Mouse (Mus musculus): ENCODE measurements at regions not wholly inside any gene's neighbourhood (a gene's known extent, or its start where the extent isn't known, plus 50 kb on each side); places are given as distances from the start of the nearest gene placed in this dataset.

DNA sequence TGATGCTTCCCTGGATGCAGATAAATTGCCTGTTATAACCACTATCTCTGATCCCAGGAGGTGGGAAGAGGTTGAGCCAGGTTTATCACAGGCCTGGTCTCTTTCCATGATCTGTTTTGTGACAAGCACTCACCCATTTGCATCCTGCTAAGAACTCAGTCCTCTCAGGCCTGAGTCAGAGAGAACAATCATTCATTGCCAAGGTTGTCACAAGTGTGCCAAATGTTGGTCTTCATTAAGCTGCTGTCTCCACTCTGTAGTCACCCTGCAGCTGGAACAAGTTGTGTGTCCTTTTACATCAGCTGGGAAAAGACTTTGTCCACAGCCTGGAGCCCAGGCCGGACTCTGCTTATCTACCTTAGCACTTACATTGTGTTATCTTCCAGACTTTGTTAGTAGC lies 233.6 kb upstream of the Rbfox1 start:
- DNase-seq (ENCODE audit: low spot score) (no peak), ATAC-seq (ENCODE audit: extremely low read depth, insufficient number of reproducible peaks, low FRiP score, poor library complexity, severe bottlenecking) (no peak)
- H3K4me3 ChIP-seq (ENCODE audit: low read depth, low read length), result no peak overlapping the region
- no peaks in the 10 kb centered on the region for H3K36me3 ChIP-seq (replicated peaks)
- H3K4me1 ChIP-seq (ENCODE audit: insufficient read depth, low read depth, low read length), result no peaks in the 10 kb centered on the region
- H3K9me3 ChIP-seq (replicated peaks), result peaks cover 10% of the 10 kb centered on the region
- TF ChIP-seq CTCF (IDR thresholded peaks at IDR 0.05; ENCODE audit: low read depth, low read length) (no peak), GATA1 (IDR thresholded peaks at IDR 0.05; ENCODE audit: borderline replicate concordance, low read length) (no peak), GATA2 (IDR thresholded peaks at IDR 0.05; ENCODE audit: borderline replicate concordance, low read depth, low read length) (no peak), TAL1 (conservative IDR thresholded peaks at IDR 0.05; ENCODE audit: low read depth, low read length) (no peak), POLR2AphosphoS5 (IDR thresholded peaks at IDR 0.05; ENCODE audit: insufficient replicate concordance, low read depth, low read length) (no peak)
- H3K27me3 ChIP-seq (ENCODE audit: insufficient read depth, low read length), result no peaks in the 10 kb centered on the region

DNA sequence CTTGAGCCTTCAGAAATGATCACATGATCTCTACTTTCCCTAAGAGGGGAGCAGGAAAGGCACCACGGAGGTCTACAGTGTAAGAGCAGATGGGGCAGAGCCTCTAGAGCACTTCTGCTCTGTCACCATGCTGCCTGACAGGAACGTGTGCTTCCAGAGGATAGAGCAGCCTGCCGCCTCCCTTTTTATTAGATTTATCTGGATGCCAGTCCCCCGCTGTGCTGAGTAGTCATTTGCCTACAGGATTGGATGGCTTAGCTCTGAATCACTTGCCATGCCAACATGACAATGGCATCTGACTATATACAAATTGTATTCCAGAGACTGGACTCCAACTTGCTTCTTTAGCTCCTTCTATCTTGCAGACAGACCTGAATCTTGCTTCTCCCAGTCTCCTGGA lies 234.2 kb upstream of the Rbfox1 start:
- Histone ChIP-seq H3K9me3 (replicated peaks) (peaks cover 10% of the 10 kb centered on the region), H3K4me1 (ENCODE audit: insufficient read depth, low read depth, low read length) (no peaks in the 10 kb centered on the region), H3K4me3 (ENCODE audit: low read depth, low read length) (no peak overlapping the region), H3K27me3 (ENCODE audit: insufficient read depth, low read length) (no peaks in the 10 kb centered on the region), H3K36me3 (replicated peaks) (no peaks in the 10 kb centered on the region)
- ATAC-seq (ENCODE audit: extremely low read depth, insufficient number of reproducible peaks, low FRiP score, poor library complexity, severe bottlenecking) (no peak), DNase-seq (ENCODE audit: low spot score) (no peak)
- TF ChIP-seq GATA2 (IDR thresholded peaks at IDR 0.05; ENCODE audit: borderline replicate concordance, low read depth, low read length), result no peak
- no peak for TF ChIP-seq CTCF (IDR thresholded peaks at IDR 0.05; ENCODE audit: low read depth, low read length)
- TF ChIP-seq POLR2AphosphoS5 (IDR thresholded peaks at IDR 0.05; ENCODE audit: insufficient replicate concordance, low read depth, low read length), result no peak
- no peak for TF ChIP-seq TAL1 (conservative IDR thresholded peaks at IDR 0.05; ENCODE audit: low read depth, low read length)
- TF ChIP-seq GATA1 (IDR thresholded peaks at IDR 0.05; ENCODE audit: borderline replicate concordance, low read length), result no peak

DNA sequence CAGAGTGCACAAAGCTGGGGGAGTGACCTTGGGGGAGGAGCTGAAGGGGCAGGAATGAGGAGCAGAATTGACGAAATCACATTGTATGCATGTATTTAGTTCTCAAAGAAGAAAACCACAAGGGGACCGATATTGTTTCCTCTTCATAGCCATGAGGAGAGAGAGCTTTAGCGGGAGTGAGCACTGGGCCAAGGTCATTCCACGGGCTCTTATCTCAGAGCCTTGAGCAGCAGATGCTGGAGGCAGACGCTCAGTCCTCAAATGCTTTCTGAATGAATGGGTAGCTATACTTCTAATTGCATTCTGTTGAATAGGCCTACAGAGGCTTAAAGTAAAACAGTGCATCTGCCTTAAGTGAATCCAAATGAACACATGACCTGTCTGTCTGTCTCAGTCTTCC lies 245.2 kb upstream of the Rbfox1 start:
- H3K4me1 ChIP-seq (ENCODE audit: insufficient read depth, low read depth, low read length), result no peaks in the 10 kb centered on the region
- peaks cover 4% of the 10 kb centered on the region for H3K9me3 ChIP-seq (replicated peaks)
- no peak overlapping the region for H3K4me3 ChIP-seq (ENCODE audit: low read depth, low read length)
- no peaks in the 10 kb centered on the region for H3K36me3 ChIP-seq (replicated peaks)
- no peak for TF ChIP-seq TAL1 (conservative IDR thresholded peaks at IDR 0.05; ENCODE audit: low read depth, low read length)
- TF ChIP-seq GATA1 (IDR thresholded peaks at IDR 0.05; ENCODE audit: borderline replicate concordance, low read length), result no peak
- TF ChIP-seq CTCF (IDR thresholded peaks at IDR 0.05; ENCODE audit: low read depth, low read length), result no peak
- no peak for TF ChIP-seq POLR2AphosphoS5 (IDR thresholded peaks at IDR 0.05; ENCODE audit: insufficient replicate concordance, low read depth, low read length)
- ATAC-seq (ENCODE audit: extremely low read depth, insufficient number of reproducible peaks, low FRiP score, poor library complexity, severe bottlenecking) (no peak), DNase-seq (ENCODE audit: low spot score) (no peak)
- no peaks in the 10 kb centered on the region for H3K27me3 ChIP-seq (ENCODE audit: insufficient read depth, low read length)

DNA sequence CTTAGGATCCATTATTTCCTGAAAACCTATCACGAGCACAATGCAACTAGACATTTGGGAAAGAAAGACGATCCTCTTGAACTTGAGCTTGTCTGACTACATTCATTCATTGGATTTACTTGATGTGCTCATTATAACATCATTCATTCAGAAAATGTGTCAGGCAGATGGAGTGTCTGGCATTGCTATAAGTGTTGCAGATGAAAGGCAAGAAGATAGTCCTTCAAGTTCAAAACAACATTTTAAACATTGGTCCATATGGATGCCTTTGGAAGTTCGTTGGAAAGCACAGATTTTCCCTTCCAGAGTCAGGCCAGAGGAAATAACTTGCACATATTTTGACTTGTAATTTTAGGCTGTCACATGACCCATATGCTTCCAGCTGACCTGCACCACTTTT lies 255.2 kb upstream of the Rbfox1 start:
- ATAC-seq (ENCODE audit: extremely low read depth, insufficient number of reproducible peaks, low FRiP score, poor library complexity, severe bottlenecking), result no peak
- TF ChIP-seq TAL1 (conservative IDR thresholded peaks at IDR 0.05; ENCODE audit: low read depth, low read length), result no peak
- no peak for DNase-seq (ENCODE audit: low spot score)
- H3K27me3 ChIP-seq (ENCODE audit: insufficient read depth, low read length), result no peaks in the 10 kb centered on the region
- no peaks in the 10 kb centered on the region for H3K36me3 ChIP-seq (replicated peaks)
- H3K4me3 ChIP-seq (ENCODE audit: low read depth, low read length), result no peak overlapping the region
- H3K4me1 ChIP-seq (ENCODE audit: insufficient read depth, low read depth, low read length), result no peaks in the 10 kb centered on the region
- peaks cover 13% of the 10 kb centered on the region for H3K9me3 ChIP-seq (replicated peaks)

DNA sequence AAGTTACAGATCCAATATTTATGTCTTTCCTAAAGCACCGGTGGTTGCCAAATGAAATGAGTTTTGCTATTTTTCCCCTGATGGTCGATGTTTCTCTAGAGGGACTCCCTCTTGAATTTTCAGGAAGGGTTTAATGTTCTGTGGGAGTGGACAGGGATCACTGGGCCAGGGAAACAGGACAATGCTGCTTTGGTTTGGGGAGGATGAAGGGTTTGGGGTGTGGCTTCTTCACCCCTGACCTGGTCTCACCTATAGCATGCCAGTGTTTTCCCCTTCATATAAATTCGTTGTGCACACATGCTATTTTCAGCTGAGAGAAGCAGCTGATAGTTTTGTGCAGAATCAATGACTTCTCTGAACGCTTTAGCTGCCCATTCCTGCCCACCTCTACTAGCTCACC lies 257.2 kb upstream of the Rbfox1 start:
- H3K4me1 ChIP-seq (ENCODE audit: insufficient read depth, low read depth, low read length), result no peaks in the 10 kb centered on the region
- ATAC-seq (ENCODE audit: extremely low read depth, insufficient number of reproducible peaks, low FRiP score, poor library complexity, severe bottlenecking) (no peak), DNase-seq (ENCODE audit: low spot score) (no peak)
- H3K36me3 ChIP-seq (replicated peaks), result no peaks in the 10 kb centered on the region
- H3K27me3 ChIP-seq (ENCODE audit: insufficient read depth, low read length), result no peaks in the 10 kb centered on the region
- TF ChIP-seq TAL1 (conservative IDR thresholded peaks at IDR 0.05; ENCODE audit: low read depth, low read length) (no peak), CTCF (IDR thresholded peaks at IDR 0.05; ENCODE audit: low read depth, low read length) (no peak), GATA2 (IDR thresholded peaks at IDR 0.05; ENCODE audit: borderline replicate concordance, low read depth, low read length) (no peak)
- H3K4me3 ChIP-seq (ENCODE audit: low read depth, low read length), result no peak overlapping the region
- peaks cover 5% of the 10 kb centered on the region for H3K9me3 ChIP-seq (replicated peaks)

DNA sequence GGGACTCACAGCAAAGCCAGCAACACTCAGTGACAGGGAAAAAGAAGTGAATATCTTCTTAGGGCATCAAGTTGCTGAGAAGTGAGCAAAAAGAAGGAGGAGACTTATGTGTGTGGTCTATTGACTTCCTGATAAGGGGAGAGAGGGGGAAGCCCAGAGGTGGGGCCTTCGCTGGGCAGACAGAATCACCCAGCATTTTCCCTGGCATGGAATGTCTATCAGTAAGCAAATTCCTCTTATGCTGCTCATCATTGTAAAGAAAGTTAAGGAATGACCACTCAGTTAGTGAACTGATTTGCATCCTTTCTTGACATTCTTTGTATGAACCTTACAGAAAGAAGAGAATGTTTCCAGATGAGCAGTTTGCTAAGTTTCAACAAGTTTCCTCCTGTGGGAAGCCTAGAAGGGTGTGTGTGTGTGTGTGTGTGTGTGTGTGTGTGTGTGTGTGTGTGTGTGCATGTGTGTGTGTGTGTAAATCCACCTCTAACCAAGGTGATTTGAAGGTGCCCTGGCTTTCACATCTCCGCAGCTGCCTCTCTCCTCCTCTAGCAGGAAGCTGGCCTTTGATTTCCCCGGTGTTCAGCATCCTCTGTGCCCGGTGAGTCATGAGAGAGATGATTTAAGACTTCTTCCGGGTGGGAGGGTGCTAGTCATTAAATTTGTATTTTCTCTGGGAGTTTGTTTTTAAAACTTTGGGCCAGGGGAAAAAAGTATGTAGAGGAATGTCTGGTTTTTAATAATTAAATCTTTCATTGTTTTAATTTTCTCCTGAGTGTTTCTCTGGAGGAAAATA lies 257.8 kb upstream of the Rbfox1 start:
- H3K9me3 ChIP-seq (replicated peaks), result peaks cover 4% of the 10 kb centered on the region
- no peaks in the 10 kb centered on the region for H3K27me3 ChIP-seq (ENCODE audit: insufficient read depth, low read length)
- H3K4me3 ChIP-seq (ENCODE audit: low read depth, low read length), result no peak overlapping the region
- TF ChIP-seq GATA2 (IDR thresholded peaks at IDR 0.05; ENCODE audit: borderline replicate concordance, low read depth, low read length) (no peak), GATA1 (IDR thresholded peaks at IDR 0.05; ENCODE audit: borderline replicate concordance, low read length) (no peak), TAL1 (conservative IDR thresholded peaks at IDR 0.05; ENCODE audit: low read depth, low read length) (no peak), CTCF (IDR thresholded peaks at IDR 0.05; ENCODE audit: low read depth, low read length) (no peak), POLR2AphosphoS5 (IDR thresholded peaks at IDR 0.05; ENCODE audit: insufficient replicate concordance, low read depth, low read length) (no peak)
- H3K4me1 ChIP-seq (ENCODE audit: insufficient read depth, low read depth, low read length), result no peaks in the 10 kb centered on the region
- no peak for DNase-seq (ENCODE audit: low spot score)
- no peak for ATAC-seq (ENCODE audit: extremely low read depth, insufficient number of reproducible peaks, low FRiP score, poor library complexity, severe bottlenecking)
- H3K36me3 ChIP-seq (replicated peaks), result no peaks in the 10 kb centered on the region

DNA sequence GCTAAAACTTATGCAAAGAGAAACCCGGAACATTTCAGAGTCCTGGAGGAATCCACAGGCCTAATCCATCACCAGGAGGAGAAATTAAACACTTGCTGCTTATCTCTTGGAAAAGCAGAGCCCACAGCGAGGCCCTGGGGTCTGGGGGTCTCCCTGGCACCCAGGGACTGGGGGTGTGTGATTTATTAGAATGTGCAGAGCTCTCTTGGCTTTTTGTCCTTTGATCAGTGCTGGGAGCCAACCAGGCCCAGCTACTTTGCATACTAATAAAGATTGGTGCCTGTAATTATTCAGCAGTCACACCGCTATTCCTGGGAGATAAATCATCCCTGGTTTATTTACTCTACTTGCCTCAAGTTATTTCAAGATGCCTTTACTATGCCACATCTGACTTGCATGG lies 260.0 kb upstream of the Rbfox1 start:
- Histone ChIP-seq H3K9me3 (replicated peaks) (peaks cover 2% of the 10 kb centered on the region; the same call in 1 of the 2 replicates), H3K27me3 (ENCODE audit: insufficient read depth, low read length) (no peaks in the 10 kb centered on the region), H3K4me1 (ENCODE audit: insufficient read depth, low read depth, low read length) (no peaks in the 10 kb centered on the region), H3K4me3 (ENCODE audit: low read depth, low read length) (no peak overlapping the region), H3K36me3 (replicated peaks) (no peaks in the 10 kb centered on the region)
- ATAC-seq (ENCODE audit: extremely low read depth, insufficient number of reproducible peaks, low FRiP score, poor library complexity, severe bottlenecking), result no peak
- no peak for DNase-seq (ENCODE audit: low spot score)
- TF ChIP-seq GATA1 (IDR thresholded peaks at IDR 0.05; ENCODE audit: borderline replicate concordance, low read length) (no peak), CTCF (IDR thresholded peaks at IDR 0.05; ENCODE audit: low read depth, low read length) (no peak), TAL1 (conservative IDR thresholded peaks at IDR 0.05; ENCODE audit: low read depth, low read length) (no peak), GATA2 (IDR thresholded peaks at IDR 0.05; ENCODE audit: borderline replicate concordance, low read depth, low read length) (no peak), POLR2AphosphoS5 (IDR thresholded peaks at IDR 0.05; ENCODE audit: insufficient replicate concordance, low read depth, low read length) (no peak)

All from G1E (cell line).